Mouse (Mus musculus): ENCODE data around the gene Def8. TPM values are rescaled to one million over a fixed set of nuclear protein-coding genes. Genes with fewer than 3 reads are reported as not detected.
A peak's percentile ranks its signal among the peaks of the same experiment; 100 is the strongest.

The Def8 gene
- polyA plus RNA-seq, 1 experiment: 81.6 TPM

DNA sequence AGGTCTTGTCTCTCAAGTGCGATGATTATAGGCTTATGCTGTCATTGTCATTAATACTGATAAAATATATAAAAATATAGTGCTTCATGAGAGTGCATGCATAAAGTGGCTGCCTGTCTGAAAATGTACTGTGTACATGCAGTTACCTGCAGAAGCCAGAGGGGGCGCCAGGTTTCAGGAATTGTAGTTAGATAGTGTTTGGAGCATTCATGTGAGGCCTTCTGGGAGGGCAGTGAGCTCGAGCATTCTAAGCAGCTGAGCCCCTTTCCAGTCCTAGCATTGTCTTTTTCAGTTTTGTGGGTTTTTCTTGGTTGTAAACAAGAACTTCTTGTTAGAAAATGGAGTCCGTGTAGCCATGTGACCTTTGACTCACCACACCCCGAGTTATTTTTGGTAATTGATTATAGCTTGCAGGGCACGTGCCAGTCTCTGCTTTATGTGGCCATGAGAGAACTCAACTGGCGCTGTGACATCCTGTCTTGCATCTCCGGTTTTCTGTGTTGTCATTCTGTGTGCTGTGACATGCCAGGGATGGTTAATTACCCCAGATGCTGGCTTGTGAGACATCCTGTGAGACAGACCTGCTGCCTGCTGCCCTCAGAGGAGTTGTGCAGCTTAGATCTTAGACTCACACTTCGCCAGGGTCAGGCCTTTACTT lies 38.3 kb upstream of the Def8 start:
- peaks cover 39% of the 10 kb centered on the region for H3K36me3 ChIP-seq (ENCODE audit: control insufficient read depth, insufficient read depth, low read length, poor library complexity, severe bottlenecking)
- TF ChIP-seq POLR2A (IDR thresholded peaks at IDR 0.05; ENCODE audit: insufficient read depth, low read length) (no peak), CTCF (IDR thresholded peaks at IDR 0.05; ENCODE audit: low read depth, low read length) (peak; percentile 41), EP300 (IDR thresholded peaks at IDR 0.05; ENCODE audit: insufficient read depth, low read depth, low read length) (no peak)
- no peaks in the 10 kb centered on the region for H3K9me3 ChIP-seq (replicated peaks; ENCODE audit: control insufficient read depth, insufficient read depth, low read length, poor library complexity, severe bottlenecking)
- H3K9ac ChIP-seq (ENCODE audit: low read depth, poor library complexity, severe bottlenecking): no peak overlapping the region
- no peaks in the 10 kb centered on the region for H3K27me3 ChIP-seq (ENCODE audit: control insufficient read depth, insufficient read depth, low read length, poor library complexity, severe bottlenecking)
- H3K27ac ChIP-seq (ENCODE audit: insufficient read depth, low read length): no peak overlapping the region
- no peaks in the 10 kb centered on the region for H3K4me1 ChIP-seq (ENCODE audit: control insufficient read depth, insufficient read depth, low read length)
- no peak overlapping the region for H3K4me3 ChIP-seq (ENCODE audit: low read depth, low read length)

DNA sequence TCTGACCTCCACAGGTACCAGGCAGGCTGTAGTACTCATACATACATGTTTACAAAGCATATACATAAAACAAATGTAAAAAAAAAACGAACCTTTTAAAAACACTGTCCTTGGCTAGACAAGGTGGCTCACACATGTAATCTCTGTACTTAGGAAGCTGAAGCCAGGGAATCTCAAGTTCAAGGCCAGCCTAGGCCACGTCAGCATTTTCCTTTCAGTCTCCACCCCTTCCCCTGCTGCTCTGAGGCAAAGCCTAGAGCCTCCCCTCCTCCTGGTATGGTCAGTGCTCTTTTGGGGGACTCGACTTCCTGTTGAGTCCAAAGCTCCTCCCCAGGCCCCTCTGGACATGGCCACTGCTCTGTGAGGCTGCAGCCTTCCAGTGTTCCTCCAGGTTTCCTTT lies 36.3 kb upstream of the Def8 start:
- H3K27ac ChIP-seq (ENCODE audit: insufficient read depth, low read length): no peak overlapping the region
- no peaks in the 10 kb centered on the region for H3K9me3 ChIP-seq (replicated peaks; ENCODE audit: control insufficient read depth, insufficient read depth, low read length, poor library complexity, severe bottlenecking)
- TF ChIP-seq POLR2A (IDR thresholded peaks at IDR 0.05; ENCODE audit: insufficient read depth, low read length) (no peak), CTCF (IDR thresholded peaks at IDR 0.05; ENCODE audit: low read depth, low read length) (no peak), EP300 (IDR thresholded peaks at IDR 0.05; ENCODE audit: insufficient read depth, low read depth, low read length) (no peak)
- no peaks in the 10 kb centered on the region for H3K4me1 ChIP-seq (ENCODE audit: control insufficient read depth, insufficient read depth, low read length)
- no peak overlapping the region for H3K4me3 ChIP-seq (ENCODE audit: low read depth, low read length)
- no peaks in the 10 kb centered on the region for H3K27me3 ChIP-seq (ENCODE audit: control insufficient read depth, insufficient read depth, low read length, poor library complexity, severe bottlenecking)
- H3K9ac ChIP-seq (ENCODE audit: low read depth, poor library complexity, severe bottlenecking): no peak overlapping the region
- peaks cover 47% of the 10 kb centered on the region for H3K36me3 ChIP-seq (ENCODE audit: control insufficient read depth, insufficient read depth, low read length, poor library complexity, severe bottlenecking)

DNA sequence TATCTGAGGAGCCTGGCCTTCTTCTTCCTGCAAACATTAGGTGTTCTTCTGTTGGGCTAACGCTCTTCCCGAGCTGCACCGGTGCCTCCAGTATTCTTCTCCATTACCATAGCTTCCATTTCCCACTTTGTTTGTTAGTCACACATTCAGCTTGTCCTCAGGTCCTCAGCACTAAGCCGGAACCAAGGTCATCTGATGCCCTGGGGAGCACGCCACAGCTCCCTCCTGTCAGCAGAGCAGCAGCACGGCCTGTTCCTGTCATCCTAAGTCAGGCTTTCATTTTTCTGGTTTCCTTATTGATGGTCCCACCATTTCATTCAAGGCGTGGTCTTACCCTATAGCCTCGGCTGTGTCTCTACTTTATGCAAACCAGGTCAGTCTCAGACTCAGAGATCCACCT lies 35.5 kb upstream of the Def8 start:
- Histone ChIP-seq H3K4me3 (ENCODE audit: low read depth, low read length) (no peak overlapping the region), H3K27me3 (ENCODE audit: control insufficient read depth, insufficient read depth, low read length, poor library complexity, severe bottlenecking) (no peaks in the 10 kb centered on the region), H3K27ac (ENCODE audit: insufficient read depth, low read length) (no peak overlapping the region), H3K4me1 (ENCODE audit: control insufficient read depth, insufficient read depth, low read length) (no peaks in the 10 kb centered on the region), H3K9me3 (replicated peaks; ENCODE audit: control insufficient read depth, insufficient read depth, low read length, poor library complexity, severe bottlenecking) (no peaks in the 10 kb centered on the region), H3K9ac (ENCODE audit: low read depth, poor library complexity, severe bottlenecking) (no peak overlapping the region), H3K36me3 (ENCODE audit: control insufficient read depth, insufficient read depth, low read length, poor library complexity, severe bottlenecking) (peaks cover 53% of the 10 kb centered on the region)
- TF ChIP-seq CTCF (IDR thresholded peaks at IDR 0.05; ENCODE audit: low read depth, low read length) (no peak), EP300 (IDR thresholded peaks at IDR 0.05; ENCODE audit: insufficient read depth, low read depth, low read length) (no peak), POLR2A (IDR thresholded peaks at IDR 0.05; ENCODE audit: insufficient read depth, low read length) (no peak)

DNA sequence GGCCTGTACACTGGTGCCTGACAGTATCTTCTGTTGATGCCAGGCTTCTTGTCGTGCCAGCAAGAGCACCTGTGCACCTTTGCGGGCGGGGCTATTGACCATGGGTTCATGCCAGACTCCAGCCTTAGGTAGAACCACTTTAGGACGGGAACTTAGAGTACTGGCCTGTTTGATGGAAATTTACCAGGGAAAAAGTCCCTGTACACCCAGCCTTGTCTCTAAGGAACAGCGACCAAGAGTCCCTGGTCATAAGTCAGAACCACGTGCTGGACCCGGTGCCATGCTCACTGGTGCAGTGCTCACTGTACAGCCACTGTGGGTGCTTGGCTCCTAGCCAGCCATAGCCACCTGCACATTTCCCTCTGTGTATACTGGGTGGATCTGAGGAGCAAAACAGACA lies 34.3 kb upstream of the Def8 start:
- no peaks in the 10 kb centered on the region for H3K4me1 ChIP-seq (ENCODE audit: control insufficient read depth, insufficient read depth, low read length)
- H3K27ac ChIP-seq (ENCODE audit: insufficient read depth, low read length): no peak overlapping the region
- H3K36me3 ChIP-seq (ENCODE audit: control insufficient read depth, insufficient read depth, low read length, poor library complexity, severe bottlenecking): peaks cover 49% of the 10 kb centered on the region
- no peak overlapping the region for H3K9ac ChIP-seq (ENCODE audit: low read depth, poor library complexity, severe bottlenecking)
- TF ChIP-seq EP300 (IDR thresholded peaks at IDR 0.05; ENCODE audit: insufficient read depth, low read depth, low read length) (no peak), POLR2A (IDR thresholded peaks at IDR 0.05; ENCODE audit: insufficient read depth, low read length) (no peak), CTCF (IDR thresholded peaks at IDR 0.05; ENCODE audit: low read depth, low read length) (no peak)
- H3K9me3 ChIP-seq (replicated peaks; ENCODE audit: control insufficient read depth, insufficient read depth, low read length, poor library complexity, severe bottlenecking): no peaks in the 10 kb centered on the region
- no peak overlapping the region for H3K4me3 ChIP-seq (ENCODE audit: low read depth, low read length)
- H3K27me3 ChIP-seq (ENCODE audit: control insufficient read depth, insufficient read depth, low read length, poor library complexity, severe bottlenecking): no peaks in the 10 kb centered on the region

DNA sequence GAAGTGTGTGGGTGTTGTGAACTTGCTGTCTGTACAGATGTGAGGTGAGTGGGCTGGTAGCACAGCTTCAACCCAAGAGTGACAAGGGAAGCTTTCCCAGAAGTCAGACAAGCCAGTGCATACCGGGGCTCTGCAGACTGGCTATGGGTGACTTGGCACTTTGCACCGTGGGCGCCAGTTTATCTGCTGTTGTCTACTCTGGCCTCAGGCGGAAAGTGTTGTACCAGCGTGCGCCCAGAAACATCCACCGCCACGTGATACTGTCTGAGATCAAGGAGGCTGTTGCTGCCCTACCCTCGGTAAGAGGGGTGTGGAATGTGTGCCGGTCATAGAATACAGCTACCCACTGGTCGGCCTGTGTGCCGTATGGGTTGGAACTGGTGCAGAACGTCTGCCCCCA lies 25.0 kb upstream of the Def8 start:
- H3K36me3 ChIP-seq (ENCODE audit: control insufficient read depth, insufficient read depth, low read length, poor library complexity, severe bottlenecking): peaks cover 26% of the 10 kb centered on the region
- no peak for TF ChIP-seq CTCF (IDR thresholded peaks at IDR 0.05; ENCODE audit: low read depth, low read length)
- TF ChIP-seq POLR2A (IDR thresholded peaks at IDR 0.05; ENCODE audit: insufficient read depth, low read length): no peak
- TF ChIP-seq EP300 (IDR thresholded peaks at IDR 0.05; ENCODE audit: insufficient read depth, low read depth, low read length): no peak
- no peak overlapping the region for H3K9ac ChIP-seq (ENCODE audit: low read depth, poor library complexity, severe bottlenecking)
- no peaks in the 10 kb centered on the region for H3K9me3 ChIP-seq (replicated peaks; ENCODE audit: control insufficient read depth, insufficient read depth, low read length, poor library complexity, severe bottlenecking)
- no peak overlapping the region for H3K4me3 ChIP-seq (ENCODE audit: low read depth, low read length)
- H3K27ac ChIP-seq (ENCODE audit: insufficient read depth, low read length): no peak overlapping the region
- no peaks in the 10 kb centered on the region for H3K27me3 ChIP-seq (ENCODE audit: control insufficient read depth, insufficient read depth, low read length, poor library complexity, severe bottlenecking)
- no peaks in the 10 kb centered on the region for H3K4me1 ChIP-seq (ENCODE audit: control insufficient read depth, insufficient read depth, low read length)

DNA sequence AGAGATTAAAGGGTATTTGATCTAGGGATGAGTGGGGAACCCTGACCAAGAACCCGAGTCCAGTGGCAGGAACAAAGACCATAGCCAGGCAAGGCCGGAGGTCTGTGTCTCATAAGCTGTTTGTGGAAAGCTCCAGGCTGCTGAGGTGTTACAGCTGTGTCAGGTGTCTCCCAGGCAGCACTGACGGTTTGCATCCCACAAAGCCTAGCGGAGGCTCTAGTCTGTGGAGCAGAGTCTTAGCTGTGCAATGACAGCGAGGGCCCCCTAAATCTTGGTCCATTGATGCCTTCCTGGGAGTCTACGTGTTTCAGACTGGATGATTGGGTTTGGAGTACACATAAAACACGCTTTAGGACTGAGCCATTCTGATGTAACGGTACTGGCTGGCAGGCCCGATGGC lies 21.4 kb upstream of the Def8 start:
- H3K27me3 ChIP-seq (ENCODE audit: control insufficient read depth, insufficient read depth, low read length, poor library complexity, severe bottlenecking): no peaks in the 10 kb centered on the region
- H3K9me3 ChIP-seq (replicated peaks; ENCODE audit: control insufficient read depth, insufficient read depth, low read length, poor library complexity, severe bottlenecking): no peaks in the 10 kb centered on the region
- TF ChIP-seq CTCF (IDR thresholded peaks at IDR 0.05; ENCODE audit: low read depth, low read length) (no peak), EP300 (IDR thresholded peaks at IDR 0.05; ENCODE audit: insufficient read depth, low read depth, low read length) (no peak), POLR2A (IDR thresholded peaks at IDR 0.05; ENCODE audit: insufficient read depth, low read length) (no peak)
- no peak overlapping the region for H3K9ac ChIP-seq (ENCODE audit: low read depth, poor library complexity, severe bottlenecking)
- H3K4me3 ChIP-seq (ENCODE audit: low read depth, low read length): no peak overlapping the region
- H3K27ac ChIP-seq (ENCODE audit: insufficient read depth, low read length): no peak overlapping the region
- peaks cover 13% of the 10 kb centered on the region for H3K36me3 ChIP-seq (ENCODE audit: control insufficient read depth, insufficient read depth, low read length, poor library complexity, severe bottlenecking)
- no peaks in the 10 kb centered on the region for H3K4me1 ChIP-seq (ENCODE audit: control insufficient read depth, insufficient read depth, low read length)

All from ES-Bruce4 (cell line).